Mouse (Mus musculus): ENCODE data around the gene Flt1.

- TF ChIP-seq MYOG (IDR thresholded peaks at IDR 0.05; ENCODE audit: control insufficient read depth, extremely low read depth, insufficient read length) (no peak), CEBPB (IDR thresholded peaks at IDR 0.05; ENCODE audit: low read depth) (no peak)
These were observed 173.8 kb downstream of the Flt1 start for GRCm38 (mm10) chr5:147551879-147552627.
